Mouse (Mus musculus) C2C12 (cell line): ENCODE measurements around the gene Shb. TPM values are rescaled to one million over a fixed set of nuclear protein-coding genes. Genes with fewer than 3 reads are reported as not detected.

Experiments used
- H3K27me3 ChIP-seq: one replicate; pipeline ENCODE4 v1.6.1; 2011; ENCODE audit not compliant: control insufficient read depth, insufficient read depth, insufficient read length
- H3K36me3 ChIP-seq: one replicate; pipeline ENCODE4 v1.6.1; 2011; ENCODE audit not compliant: control insufficient read depth, insufficient read depth
- H3K4me3 ChIP-seq: one replicate; pipeline ENCODE4 v1.5.1; 2011; ENCODE audit warnings: mild to moderate bottlenecking, control low read depth; ENCODE audit not compliant: poor library complexity, insufficient read depth, severe bottlenecking
- H3K79me2 ChIP-seq: one replicate; pipeline ENCODE4 v1.6.1; 2011; ENCODE audit not compliant: control insufficient read depth, insufficient read depth
- H3K79me3 ChIP-seq: one replicate; pipeline ENCODE4 v1.6.1; 2011; ENCODE audit warnings: low read depth, control low read depth
- H3ac ChIP-seq: one replicate; pipeline ENCODE3; 2011; ENCODE audit warnings: low read depth; ENCODE audit not compliant: control insufficient read depth, insufficient read length
- CEBPB ChIP-seq: IDR thresholded peaks from one replicate; pipeline ENCODE4 v1.6.1; 2011; ENCODE audit warnings: low read depth, mild to moderate bottlenecking, control low read depth, moderate library complexity
- CTCF ChIP-seq: IDR thresholded peaks from one replicate; pipeline ENCODE4 v1.5.1; 2011; ENCODE audit not compliant: control insufficient read depth, insufficient read depth, insufficient read length
- FOSL1 ChIP-seq: IDR thresholded peaks from one replicate; pipeline ENCODE4 v1.8.0; 2011; ENCODE audit warnings: mild to moderate bottlenecking, low read length; ENCODE audit not compliant: poor library complexity, insufficient read depth, severe bottlenecking
- MAX ChIP-seq: IDR thresholded peaks from one replicate; pipeline ENCODE4 v1.6.1; 2011; ENCODE audit warnings: mild to moderate bottlenecking, control low read depth
- MYOD1 ChIP-seq: IDR thresholded peaks from one replicate; pipeline ENCODE4 v1.6.1; 2011; ENCODE audit warnings: low read depth; ENCODE audit not compliant: control insufficient read depth, insufficient read length
- MYOG ChIP-seq: IDR thresholded peaks from one replicate; pipeline ENCODE4 v1.6.1; 2011; ENCODE audit not compliant: control insufficient read depth, insufficient read length; ENCODE audit errors: extremely low read depth
- USF1 ChIP-seq: IDR thresholded peaks from one replicate; pipeline ENCODE4 v1.6.1; 2011; ENCODE audit warnings: low read depth, mild to moderate bottlenecking, control low read depth, moderate library complexity
- polyA plus RNA-seq: library from polyadenylated mRNA; unstranded; fragments of >200 nt; fragmentation: generic; extraction: Trizol; gene quantifications from one replicate; pipeline ENCODE4 v1.2.1, GENCODE M21; 2012; ENCODE audit warnings: missing spikeins

The Shb gene
- polyA plus RNA-seq, 1 experiment, result 35.1 TPM

- no peak for TF ChIP-seq MYOD1
- no peak for TF ChIP-seq CEBPB
- TF ChIP-seq CTCF, result no peak
- TF ChIP-seq MYOG, result no peak
- no peak for TF ChIP-seq MAX
- no peak for TF ChIP-seq USF1
- no peak for TF ChIP-seq FOSL1
- H3K79me3 ChIP-seq, result peaks cover 56% of the 10 kb centered on the region
- H3K4me3 ChIP-seq, result no peak overlapping the region
- peaks cover 100% of the 10 kb centered on the region for H3K79me2 ChIP-seq
- H3ac ChIP-seq, result no peak overlapping the region
- H3K27me3 ChIP-seq, result no peaks in the 10 kb centered on the region
- no peaks in the 10 kb centered on the region for H3K36me3 ChIP-seq
Measured at GRCm38 (mm10) chr4:45506613-45507012, 25.7 kb downstream of the Shb start.

GRCm38 (mm10) chr4:45505671-45506070 lies 26.6 kb downstream of the Shb start:
- no peaks in the 10 kb centered on the region for H3K36me3 ChIP-seq
- H3ac ChIP-seq, result no peak overlapping the region
- H3K79me3 ChIP-seq, result peaks cover 56% of the 10 kb centered on the region
- no peak overlapping the region for H3K4me3 ChIP-seq
- no peaks in the 10 kb centered on the region for H3K27me3 ChIP-seq
- peaks cover 100% of the 10 kb centered on the region for H3K79me2 ChIP-seq
- TF ChIP-seq MAX (no peak), CEBPB (no peak), USF1 (no peak), MYOD1 (no peak), MYOG (no peak), FOSL1 (no peak), CTCF (no peak)

- TF ChIP-seq MYOG, result no peak
- no peak for TF ChIP-seq CEBPB
- TF ChIP-seq MYOD1, result no peak
- TF ChIP-seq CTCF, result no peak
- no peak for TF ChIP-seq FOSL1
- TF ChIP-seq MAX, result no peak
- TF ChIP-seq USF1, result no peak
- H3K4me3 ChIP-seq, result no peak overlapping the region
- H3K79me3 ChIP-seq, result peaks cover 55% of the 10 kb centered on the region
- H3K36me3 ChIP-seq, result no peaks in the 10 kb centered on the region
- peaks cover 99% of the 10 kb centered on the region for H3K79me2 ChIP-seq
- no peaks in the 10 kb centered on the region for H3K27me3 ChIP-seq
- H3ac ChIP-seq, result no peak overlapping the region
Measured at GRCm38 (mm10) chr4:45505191-45505590, 27.1 kb downstream of the Shb start.

GRCm38 (mm10) chr4:45503816-45504215 lies 28.5 kb downstream of the Shb start:
- Histone ChIP-seq H3K4me3 (no peak overlapping the region), H3K36me3 (no peaks in the 10 kb centered on the region), H3K27me3 (no peaks in the 10 kb centered on the region), H3ac (no peak overlapping the region), H3K79me2 (peaks cover 99% of the 10 kb centered on the region), H3K79me3 (peaks cover 49% of the 10 kb centered on the region)
- no peak for TF ChIP-seq CTCF
- no peak for TF ChIP-seq MAX
- TF ChIP-seq FOSL1, result no peak
- no peak for TF ChIP-seq USF1

- H3K79me2 ChIP-seq, result peaks cover 99% of the 10 kb centered on the region
- peaks cover 49% of the 10 kb centered on the region for H3K79me3 ChIP-seq
- no peak overlapping the region for H3ac ChIP-seq
- H3K4me3 ChIP-seq, result no peak overlapping the region
- no peaks in the 10 kb centered on the region for H3K36me3 ChIP-seq
- no peaks in the 10 kb centered on the region for H3K27me3 ChIP-seq
- no peak for TF ChIP-seq FOSL1
- no peak for TF ChIP-seq MAX
- TF ChIP-seq CEBPB, result no peak
- no peak for TF ChIP-seq MYOG
- TF ChIP-seq USF1, result no peak
Measured at GRCm38 (mm10) chr4:45503380-45503779, 28.9 kb downstream of the Shb start.

- Histone ChIP-seq H3ac (no peak overlapping the region), H3K36me3 (no peaks in the 10 kb centered on the region), H3K27me3 (no peaks in the 10 kb centered on the region), H3K4me3 (no peak overlapping the region), H3K79me2 (peaks cover 99% of the 10 kb centered on the region), H3K79me3 (peaks cover 50% of the 10 kb centered on the region)
- TF ChIP-seq MYOD1 (no peak), MAX (no peak), USF1 (no peak), FOSL1 (no peak), MYOG (no peak), CTCF (no peak), CEBPB (no peak)
Measured at GRCm38 (mm10) chr4:45502002-45502401, 30.3 kb downstream of the Shb start.
